Mouse (Mus musculus) heart, embryonic 11.5 days (tissue): ENCODE results near the gene 2810004N23Rik. TPM values are rescaled to one million over a fixed set of nuclear protein-coding genes. Genes with fewer than 3 reads are reported as not detected.

Experiments used
- ATAC-seq: fragments of 200-750 bp; cut with Nextera tagmentation; replicated peaks from 2 replicates; pipeline ENCODE4 v1.8.0; 2017; ENCODE audit warnings: moderate library complexity; ENCODE audit not compliant: insufficient number of reproducible peaks, low FRiP score, low TSS enrichment
- H3K27ac ChIP-seq: fragments of 300-500 bp; sonication (generic); 2 replicates; pipeline ENCODE4 v1.5.1; 2014; ENCODE audit warnings: mild to moderate bottlenecking, low read depth, low read length
- H3K27me3 ChIP-seq: fragments of 300-500 bp; sonication (generic); 2 replicates; pipeline ENCODE4 v1.6.1; 2014; ENCODE audit warnings: mild to moderate bottlenecking, low read length, mixed read lengths; ENCODE audit not compliant: control insufficient read depth, insufficient read depth
- H3K36me3 ChIP-seq: fragments of 300-500 bp; sonication (generic); 2 replicates; pipeline ENCODE4 v1.6.1; 2014; ENCODE audit warnings: mild to moderate bottlenecking, low read length, moderate library complexity, mixed read lengths; ENCODE audit not compliant: control insufficient read depth, insufficient read depth
- H3K4me1 ChIP-seq: fragments of 300-500 bp; sonication (generic); 2 replicates; pipeline ENCODE4 v1.6.1; 2014; ENCODE audit warnings: low read length; ENCODE audit not compliant: control insufficient read depth, insufficient read depth
- H3K4me2 ChIP-seq: fragments of 300-500 bp; sonication (generic); 2 replicates; pipeline ENCODE4 v1.6.1; 2014; ENCODE audit warnings: mild to moderate bottlenecking, moderate library complexity
- H3K4me3 ChIP-seq: fragments of 300-500 bp; sonication (generic); 2 replicates; pipeline ENCODE4 v1.5.1; 2014; ENCODE audit warnings: low read depth, low read length
- H3K9ac ChIP-seq: fragments of 300-500 bp; sonication (generic); 2 replicates; pipeline ENCODE4 v1.6.1; 2014; ENCODE audit warnings: mild to moderate bottlenecking, low read depth, low read length, moderate library complexity
- H3K9me3 ChIP-seq: fragments of 300-500 bp; sonication (generic); replicated peaks from 2 replicates; pipeline ENCODE4 v1.6.1; 2016; ENCODE audit warnings: low read length; ENCODE audit not compliant: control insufficient read depth
- WGBS: fragments of 180-500 bp; shearing (Covaris S2); extraction: QIAGEN DNeasy Blood & Tissue Kit; methylation state at CpG from one replicate; pipeline ENCODE4 v1.1.7; 2014; ENCODE audit not compliant: insufficient replicate concordance; 5-methylcytosine and 5-hydroxymethylcytosine counted together
- polyA plus RNA-seq: library from polyadenylated mRNA; unstranded; fragments of >200 nt; fragmentation: Nextera tagmentation; extraction: Ambion mirVana; gene quantifications from 2 replicates; pipeline ENCODE4 v1.2.1, GENCODE M21; 2014

The 2810004N23Rik gene
- polyA plus RNA-seq, 1 experiment from 2014 or later = 47.9 TPM

DNA sequence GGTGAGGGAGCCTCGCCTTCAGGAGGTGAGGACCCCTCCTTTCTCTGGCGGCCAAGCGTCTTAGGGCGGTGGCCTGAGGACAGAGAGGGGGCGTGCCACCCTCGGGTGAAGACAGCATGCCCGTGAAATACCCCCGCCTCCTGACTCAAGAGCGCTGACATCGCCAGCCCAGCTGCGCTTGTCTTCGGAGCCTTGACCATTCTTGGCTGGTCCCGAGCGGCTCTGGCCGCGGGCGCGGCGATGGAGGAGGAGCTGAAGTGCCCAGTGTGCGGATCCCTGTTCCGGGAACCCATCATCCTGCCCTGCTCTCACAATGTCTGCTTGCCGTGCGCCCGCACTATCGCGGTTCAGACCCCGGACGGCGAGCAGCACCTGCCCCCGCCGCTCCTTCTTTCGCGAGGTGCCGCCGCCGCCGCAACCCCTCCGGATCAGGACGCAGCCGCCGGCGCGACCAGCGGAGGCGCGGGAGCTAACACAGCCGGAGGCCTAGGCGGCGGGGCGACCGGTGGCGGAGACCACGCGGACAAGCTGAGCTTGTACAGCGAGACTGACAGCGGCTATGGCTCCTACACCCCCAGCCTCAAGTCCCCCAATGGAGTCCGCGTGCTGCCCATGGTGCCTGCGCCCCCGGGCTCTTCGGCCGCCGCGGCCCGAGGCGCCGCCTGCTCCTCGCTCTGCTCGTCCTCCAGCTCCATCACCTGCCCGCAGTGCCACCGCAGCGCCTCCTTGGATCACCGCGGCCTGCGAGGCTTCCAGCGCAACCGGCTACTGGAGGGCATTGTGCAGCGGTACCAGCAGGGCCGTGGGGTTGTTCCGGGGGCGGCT lies 69.0 kb downstream of the 2810004N23Rik start:
- peak overlapping the region; percentile 99 for H3K4me2 ChIP-seq
- H3K36me3 ChIP-seq = no peaks in the 10 kb centered on the region
- no peak overlapping the region for H3K9ac ChIP-seq
- H3K4me1 ChIP-seq = peaks cover 17% of the 10 kb centered on the region
- H3K27ac ChIP-seq = no peak overlapping the region
- peak overlapping the region; percentile 66 for H3K4me3 ChIP-seq
- peak; percentile 20; the same call in 1 of the 2 replicates for ATAC-seq
- no peaks in the 10 kb centered on the region for H3K9me3 ChIP-seq
- WGBS = under 1% methylated on average over 72 of the region's 81 CpGs
- H3K27me3 ChIP-seq = peaks cover 52% of the 10 kb centered on the region

GRCm38 (mm10) chr8:124793172-124793651 lies 69.7 kb downstream of the 2810004N23Rik start:
- Histone ChIP-seq H3K9me3 (no peaks in the 10 kb centered on the region), H3K9ac (no peak overlapping the region), H3K27me3 (peaks cover 49% of the 10 kb centered on the region), H3K27ac (no peak overlapping the region), H3K4me3 (peak overlapping the region; percentile 66), H3K4me2 (peak overlapping the region; percentile 99), H3K4me1 (peaks cover 17% of the 10 kb centered on the region), H3K36me3 (no peaks in the 10 kb centered on the region)
- WGBS = under 1% methylated on average over 38 of the region's 51 CpGs
- ATAC-seq = peak; percentile 79

DNA sequence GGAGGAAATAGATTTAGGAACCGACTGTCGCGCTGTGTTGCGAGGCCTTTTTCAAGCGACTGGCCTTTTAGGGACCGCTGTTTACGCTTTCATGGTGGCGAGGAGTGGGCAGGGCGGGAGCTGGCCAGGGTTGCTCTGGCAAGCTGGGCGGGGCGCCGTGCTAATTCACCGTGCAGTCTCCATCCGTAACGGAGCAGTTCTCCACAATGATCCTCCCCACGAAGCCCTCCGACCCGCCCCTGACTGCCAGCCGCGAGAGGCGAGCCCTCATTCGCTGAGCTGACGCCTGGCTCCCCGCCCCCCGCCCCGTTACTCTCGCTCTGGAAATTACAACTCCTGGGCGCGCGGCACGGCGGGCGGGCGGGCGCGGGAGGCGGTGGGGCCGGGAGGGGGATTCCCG lies 70.2 kb downstream of the 2810004N23Rik start, which contains the start of gene Trim67:
Gene Trim67, plus strand, starts transcription at position 385 of the 400 bp plus-strand sequence.
- H3K4me1 ChIP-seq = peaks cover 17% of the 10 kb centered on the region
- H3K9ac ChIP-seq = no peak within 1 kb of the TSS; the same call in 1 of the 2 replicates
- peaks cover 49% of the 10 kb centered on the region for H3K27me3 ChIP-seq
- no peak within 1 kb of the TSS for H3K27ac ChIP-seq
- H3K36me3 ChIP-seq = no peaks in the 10 kb centered on the region
- peak within 1 kb of the TSS; percentile 66 for H3K4me3 ChIP-seq
- ATAC-seq = peak; percentile 69
- H3K9me3 ChIP-seq = no peaks in the 10 kb centered on the region
- WGBS = under 1% methylated on average over 39 of the region's 39 CpGs
- peak within 1 kb of the TSS; percentile 99 for H3K4me2 ChIP-seq

DNA sequence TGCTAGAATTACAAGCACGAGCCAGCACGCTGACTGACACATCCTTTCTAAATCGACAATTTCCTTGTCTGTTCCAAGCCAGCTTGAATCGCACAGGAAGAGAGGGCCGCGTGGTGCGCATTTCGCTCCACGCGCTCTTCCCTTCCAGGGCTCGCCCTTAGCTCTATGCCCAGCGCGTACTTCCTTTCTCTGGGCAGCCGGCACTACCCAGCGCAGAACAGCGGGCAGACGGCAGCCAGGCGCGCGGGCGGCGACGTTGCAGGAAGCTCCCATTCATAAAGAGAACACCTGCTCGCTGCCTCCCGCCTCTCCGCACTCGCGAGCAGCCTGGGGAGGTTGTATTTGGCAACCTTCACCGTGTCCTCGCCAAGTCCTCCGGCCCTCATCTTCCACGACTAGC lies 70.7 kb downstream of the 2810004N23Rik start:
- Histone ChIP-seq H3K4me1 (peaks cover 17% of the 10 kb centered on the region), H3K9me3 (no peaks in the 10 kb centered on the region), H3K4me3 (peak overlapping the region; percentile 66), H3K4me2 (peak overlapping the region; percentile 99), H3K9ac (no peak overlapping the region; the same call in 1 of the 2 replicates), H3K27ac (no peak overlapping the region), H3K36me3 (no peaks in the 10 kb centered on the region), H3K27me3 (peaks cover 47% of the 10 kb centered on the region)
- WGBS = under 1% methylated on average over 32 of the region's 32 CpGs
- ATAC-seq = no peak

DNA sequence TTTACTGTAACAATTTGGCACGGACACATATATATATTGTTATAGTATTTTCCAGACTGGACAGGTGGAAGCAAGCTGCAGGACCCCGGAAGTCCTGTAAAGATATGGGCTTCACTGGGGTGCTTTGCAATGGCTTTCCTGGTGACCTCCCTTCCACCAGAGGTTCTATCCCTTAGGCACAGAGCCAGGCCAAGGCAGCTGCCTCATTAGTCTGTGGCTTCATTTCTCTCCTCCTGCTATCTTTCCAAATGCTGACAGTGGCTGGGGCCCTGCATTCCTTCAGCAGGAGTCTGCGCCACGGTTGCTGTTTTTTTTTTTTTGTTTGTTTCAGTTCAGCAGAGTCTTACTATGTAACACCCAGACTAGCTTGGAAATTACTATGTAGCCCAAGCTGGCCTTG lies 71.2 kb downstream of the 2810004N23Rik start:
- WGBS = 34% methylated on average over 4 of the region's 4 CpGs
- Histone ChIP-seq H3K9ac (no peak overlapping the region), H3K4me1 (peaks cover 17% of the 10 kb centered on the region), H3K27me3 (peaks cover 44% of the 10 kb centered on the region), H3K4me2 (peak overlapping the region; percentile 99), H3K4me3 (peak overlapping the region; percentile 66), H3K36me3 (no peaks in the 10 kb centered on the region), H3K27ac (no peak overlapping the region), H3K9me3 (no peaks in the 10 kb centered on the region)
- ATAC-seq = no peak

GRCm38 (mm10) chr8:124790676-124791075 lies 72.2 kb downstream of the 2810004N23Rik start:
- WGBS = 74% methylated on average over 4 of the region's 4 CpGs
- no peak overlapping the region for H3K4me3 ChIP-seq
- peaks cover 17% of the 10 kb centered on the region for H3K4me1 ChIP-seq
- ATAC-seq = no peak
- no peak overlapping the region for H3K4me2 ChIP-seq
- H3K9ac ChIP-seq = no peak overlapping the region
- no peak overlapping the region for H3K27ac ChIP-seq
- H3K9me3 ChIP-seq = no peaks in the 10 kb centered on the region
- H3K36me3 ChIP-seq = no peaks in the 10 kb centered on the region
- peaks cover 37% of the 10 kb centered on the region for H3K27me3 ChIP-seq

Other genes with a start within 250 kb of the 2810004N23Rik start
- 38.4 and 42.9 TPM in 2 replicates for gene 2310022B05Rik, start 199.8 kb downstream of the 2810004N23Rik start, polyA plus RNA-seq
- gene Ttc13, start 141.1 kb downstream of the 2810004N23Rik start, polyA plus RNA-seq = 39.1 and 41.4 TPM in 2 replicates
- 14.7 and 20.3 TPM in 2 replicates for gene Arv1, start 141.0 kb downstream of the 2810004N23Rik start, polyA plus RNA-seq
- 2.4 and 3.1 TPM in 2 replicates for gene Fam89a, start 111.3 kb downstream of the 2810004N23Rik start, polyA plus RNA-seq
- gene Trim67, start 70.0 kb downstream of the 2810004N23Rik start, polyA plus RNA-seq = 0.07 and 0.15 TPM in 2 replicates
- 95.4 and 113 TPM in 2 replicates for gene Gnpat, start 87 bp downstream of the 2810004N23Rik start, polyA plus RNA-seq
- gene Exoc8, start 34.6 kb upstream of the 2810004N23Rik start, polyA plus RNA-seq = 5.4 and 5.9 TPM in 2 replicates
- gene Sprtn, start 34.8 kb upstream of the 2810004N23Rik start, polyA plus RNA-seq = 7.1 and 8.6 TPM in 2 replicates
- gene Egln1, start 86.2 kb upstream of the 2810004N23Rik start, polyA plus RNA-seq = 18.5 and 23.2 TPM in 2 replicates
- gene Tsnax, start 149.9 kb upstream of the 2810004N23Rik start, polyA plus RNA-seq = 90.9 and 101 TPM in 2 replicates
- gene Disc1, start 191.1 kb upstream of the 2810004N23Rik start, polyA plus RNA-seq = 1.8 and 2.1 TPM in 2 replicates